In the genomic region with DNA sequence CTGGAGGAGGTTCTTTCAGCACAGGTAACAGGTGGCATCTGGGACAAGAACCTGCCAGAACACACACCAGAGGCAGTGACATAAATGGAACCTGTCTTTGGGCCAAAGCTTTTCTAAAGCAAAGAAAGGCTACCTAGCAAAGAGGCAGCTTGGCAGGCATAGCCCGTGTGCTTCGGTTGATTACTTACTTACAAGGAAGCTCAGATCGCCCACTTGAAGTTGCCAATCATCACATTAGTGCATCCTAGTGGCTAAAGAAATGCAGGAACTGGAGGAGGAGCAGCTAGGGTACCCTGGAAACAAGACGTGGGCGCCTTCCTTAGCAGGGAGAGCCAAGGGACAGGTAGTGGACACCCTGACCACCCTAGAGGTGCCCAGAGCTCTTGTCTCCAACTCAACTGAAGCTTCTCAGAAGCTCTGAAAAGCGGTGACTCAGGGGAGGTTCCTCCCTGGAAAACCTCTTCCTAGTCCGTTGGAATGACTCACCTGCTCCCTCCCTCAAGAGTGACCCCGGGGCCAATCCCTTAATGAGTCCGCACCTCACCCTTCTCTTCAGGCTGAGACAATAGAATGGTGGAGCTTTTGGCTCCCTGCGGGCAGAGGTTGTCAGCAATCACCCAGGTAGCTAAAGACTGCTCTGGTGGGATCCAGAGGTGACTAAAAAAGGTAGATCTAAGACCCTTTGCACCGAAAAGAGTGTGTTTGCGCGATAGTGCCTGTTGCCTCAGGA, we compare ENCODE assay signal across 8 mouse cellular contexts. TPM values are rescaled to one million over a fixed set of nuclear protein-coding genes. Genes with fewer than 3 reads are reported as not detected.
DNase-seq lines count a peak whose midpoint lies in the region; ATAC-seq lines count a peak whose summit lies in the region.

No protein-coding gene starts in this region.

- H3K9ac ChIP-seq in embryonic facial prominence, embryonic 13.5 days: no peak overlapping the region

- 21% methylated on average over 13 of the region's 13 CpGs for WGBS in embryonic facial prominence, embryonic 13.5 days

- H3K9me3 ChIP-seq in embryonic facial prominence, embryonic 13.5 days: no peaks in the 10 kb centered on the region

- H3K4me1 ChIP-seq in embryonic facial prominence, embryonic 13.5 days: peaks cover 10% of the 10 kb centered on the region

- no peak for ATAC-seq in embryonic facial prominence, embryonic 13.5 days (ENCODE audit: insufficient number of reproducible peaks, insufficient read depth, low FRiP score, low TSS enrichment, low read depth)
- ATAC-seq in granulocyte monocyte progenitor cell, adult 5-6 weeks (replicated peaks; ENCODE audit: poor library complexity, severe bottlenecking): no peak

- H3K27ac ChIP-seq in embryonic facial prominence, embryonic 13.5 days: 0 out of 2 replicates have a peak overlapping the region, but pooled peaks have one; percentile 7

- peaks cover 12% of the 10 kb centered on the region; the same call in 1 of the 2 replicates for H3K36me3 ChIP-seq in embryonic facial prominence, embryonic 13.5 days

- peak overlapping the region; percentile 97 for H3K4me3 ChIP-seq in embryonic facial prominence, embryonic 13.5 days

- peak overlapping the region; percentile 97 for H3K4me2 ChIP-seq in embryonic facial prominence, embryonic 13.5 days

- no peaks in the 10 kb centered on the region for H3K27me3 ChIP-seq in embryonic facial prominence, embryonic 13.5 days

- intact Hi-C loops in heart, postnatal 10 days (cut with DNase I): loop anchor here (2.0 kb wide), 1 partner anchor 33 kb away; no protein-coding TSS in a partner anchor

- peak; percentile 56 for DNase-seq in Muller cell, postnatal 12 days (ENCODE audit: inconsistent ontology term)
- peak; percentile 49 for DNase-seq in kidney, adult 9 months
- peak; percentile 10 for DNase-seq in lung, postnatal 10 days
- no peak for DNase-seq in cerebellum, adult 11 months
- DNase-seq in thymus, adult 18-20 months: no peak
- DNase-seq in heart, postnatal 10 days: no peak

RNA-seq across cellular contexts. Expression of a gene that starts 1.8 kb away (rescaled TPM):
- polyA plus RNA-seq in embryonic facial prominence, embryonic 13.5 days (2015; fragmentation: Nextera tagmentation; extraction: Ambion mirVana): 20.2 and 24.4 TPM in 2 replicates
- total RNA-seq in granulocyte monocyte progenitor cell, adult 5-6 weeks (2014; fragmentation: Nextera tagmentation): 32.8 and 36.7 TPM in 2 replicates
- 13.6 and 20.3 TPM in 2 replicates for total RNA-seq in granulocyte monocyte progenitor cell, adult 5-6 weeks (2017)
- total RNA-seq in heart, postnatal 10 days (2021): 10 to 100 TPM; 26.7 to 31.8 TPM

Comparison
In these comparisons a context has a peak if more than half of its experiments do, and no peak if none do; other contexts are left out.
1. DNase-seq: peak in Muller cell, postnatal 12 days (single experiment), kidney, adult 9 months (single experiment) and lung, postnatal 10 days (single experiment); none in cerebellum, adult 11 months (single experiment), thymus, adult 18-20 months (0 of 2) and heart, postnatal 10 days (0 of 2).